Mouse (Mus musculus) layer of hippocampus, postnatal 10 days (tissue): ENCODE data around the gene Cldnd1. TPM values are rescaled to one million over a fixed set of nuclear protein-coding genes. Genes with fewer than 3 reads are reported as not detected.

Experiments
- DNase-seq, 2 experiments: peaks; one replicate each; pipeline ENCODE4 v3.0.0; 2021; ENCODE audit warnings: low spot score in 2 of 2
- long read RNA-seq: library from polyadenylated mRNA; stranded (forward); transcript quantifications from one replicate; pipeline ENCODE4 v2.0.0, GENCODE M21; 2023
- total RNA-seq, 2 experiments: library from RNA; stranded (reverse); gene quantifications; 2 replicates each; pipeline ENCODE4 v1.2.3; 2021

Cldnd1 gene
- total RNA-seq: 100 to 1,000 TPM in 1 of 2 experiments, 10 to 100 TPM in 1; 91.4 to 112 TPM
- long read RNA-seq, transcript Cldnd1-201 (5 exons, 2,147 nt): major isoform, 85 of 148 reads
- long read RNA-seq, transcript Cldnd1-204 (6 exons, 1,540 nt): minor isoform, 18 of 148 reads
- long read RNA-seq, partial matches to known transcripts: 13 of 148 reads
- long read RNA-seq, other reads (novel, unspliced or antisense): 31 of 148 reads

GRCm38 (mm10) chr16:58727477-58728131 lies at the start of gene Cldnd1:
Gene Cldnd1 (plus strand): TSS chr16:58727910.
- DNase-seq: peak; percentile 91 to 93

GRCm38 (mm10) chr16:58678660-58679059 lies 49.0 kb upstream of the Cldnd1 start:
- DNase-seq: no peak

GRCm38 (mm10) chr16:58682046-58682445 lies 45.7 kb upstream of the Cldnd1 start:
- no peak for DNase-seq

GRCm38 (mm10) chr16:58682870-58683269 lies 44.8 kb upstream of the Cldnd1 start:
- no peak for DNase-seq

- no peak for DNase-seq
Measured at GRCm38 (mm10) chr16:58683911-58684310, 43.8 kb upstream of the Cldnd1 start.

GRCm38 (mm10) chr16:58684537-58684936 lies 43.2 kb upstream of the Cldnd1 start:
- DNase-seq: no peak

GRCm38 (mm10) chr16:58685548-58686537 lies 41.9 kb upstream of the Cldnd1 start:
- no peak for DNase-seq

- DNase-seq: no peak
Measured at GRCm38 (mm10) chr16:58688534-58688933, 39.2 kb upstream of the Cldnd1 start.

GRCm38 (mm10) chr16:58689555-58690169 lies 38.0 kb upstream of the Cldnd1 start:
- DNase-seq: no peak

GRCm38 (mm10) chr16:58690322-58690732 lies 37.4 kb upstream of the Cldnd1 start:
- no peak for DNase-seq

- no peak for DNase-seq
Measured at GRCm38 (mm10) chr16:58694091-58694490, 33.6 kb upstream of the Cldnd1 start.

- no peak for DNase-seq
Measured at GRCm38 (mm10) chr16:58696796-58697195, 30.9 kb upstream of the Cldnd1 start.

- DNase-seq: no peak
Measured at GRCm38 (mm10) chr16:58697261-58697660, 30.4 kb upstream of the Cldnd1 start.

GRCm38 (mm10) chr16:58700174-58700573 lies 27.5 kb upstream of the Cldnd1 start:
- no peak for DNase-seq

- no peak for DNase-seq
Measured at GRCm38 (mm10) chr16:58700816-58701424, 26.8 kb upstream of the Cldnd1 start.

GRCm38 (mm10) chr16:58701779-58702178 lies 25.9 kb upstream of the Cldnd1 start:
- DNase-seq: no peak

GRCm38 (mm10) chr16:58702329-58702932 lies 25.3 kb upstream of the Cldnd1 start:
- DNase-seq: no peak

GRCm38 (mm10) chr16:58703382-58704124 lies 24.2 kb upstream of the Cldnd1 start:
- no peak for DNase-seq

GRCm38 (mm10) chr16:58704999-58705398 lies 22.7 kb upstream of the Cldnd1 start:
- DNase-seq: no peak
